Mouse (Mus musculus): ENCODE measurements around the gene Hoxa5. TPM values are rescaled to one million over a fixed set of nuclear protein-coding genes. Genes with fewer than 3 reads are reported as not detected.
A peak's percentile ranks its signal among the peaks of the same experiment; 100 is the strongest.

The Hoxa5 gene
- polyA plus RNA-seq, 1 experiment from 2014 or later = 20.9 TPM

DNA sequence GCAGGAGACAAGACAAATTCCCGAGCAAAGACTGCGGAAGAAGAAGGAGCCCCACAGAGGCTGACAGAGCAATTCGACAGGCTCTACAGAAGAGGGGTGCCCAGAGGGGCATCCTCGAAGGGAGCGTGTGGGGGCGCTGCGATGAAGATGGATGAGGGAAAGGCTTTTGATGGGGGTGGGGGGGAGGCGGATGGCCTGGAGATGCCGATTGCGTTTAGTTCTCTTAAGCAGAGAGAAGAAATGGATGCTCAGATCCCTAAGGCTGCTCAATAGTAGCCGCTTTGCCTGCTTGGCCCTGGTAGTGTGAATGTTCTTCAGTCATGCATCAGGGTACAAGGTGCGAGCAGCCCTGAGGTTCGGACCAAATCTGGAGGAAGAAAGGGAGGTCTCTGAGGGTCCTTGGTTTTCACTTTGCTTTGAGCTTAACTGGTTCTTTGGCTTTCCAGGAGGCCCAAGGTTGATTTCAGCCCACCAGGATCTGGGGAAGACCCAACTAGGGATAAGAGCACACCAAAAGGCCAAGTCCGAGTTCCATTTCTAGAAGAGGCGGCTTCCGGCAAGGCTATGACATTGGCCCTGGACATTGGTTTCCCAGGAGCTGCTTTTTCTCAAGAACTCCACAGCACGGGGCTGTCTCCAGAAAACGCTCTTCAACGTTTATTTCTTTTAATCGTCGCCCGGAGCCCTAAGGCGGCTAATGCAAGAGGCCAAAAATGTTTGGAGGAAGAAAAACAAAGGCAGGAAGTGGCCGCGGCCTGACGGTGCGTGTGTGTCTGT, 44.4 kb upstream of the Hoxa5 start:
- H3K27me3 ChIP-seq (ENCODE audit: control insufficient read depth, insufficient read depth, low read length) = peaks cover 31% of the 10 kb centered on the region
- H3K36me3 ChIP-seq (ENCODE audit: control insufficient read depth, insufficient read depth, low read length) = no peaks in the 10 kb centered on the region
- peak overlapping the region; percentile 64; the same call in 1 of the 2 replicates for H3K27ac ChIP-seq (ENCODE audit: low read depth, low read length)
- peak overlapping the region; percentile 22; the same call in 1 of the 2 replicates for H3K4me3 ChIP-seq (ENCODE audit: low read depth, low read length)
- no peak overlapping the region for H3K9ac ChIP-seq (replicated peaks; ENCODE audit: low read depth, low read length)
- 3% methylated on average over 27 of the region's 27 CpGs for WGBS
- H3K4me2 ChIP-seq (ENCODE audit: low read depth, low read length) = peak overlapping the region; percentile 36
- H3K9me3 ChIP-seq (ENCODE audit: control insufficient read depth, low read length) = no peaks in the 10 kb centered on the region
- H3K4me1 ChIP-seq (ENCODE audit: control insufficient read depth, insufficient read depth, low read length) = no peaks in the 10 kb centered on the region
- ATAC-seq (ENCODE audit: low read depth) = peak; percentile 5; the same call in 1 of the 2 replicates

DNA sequence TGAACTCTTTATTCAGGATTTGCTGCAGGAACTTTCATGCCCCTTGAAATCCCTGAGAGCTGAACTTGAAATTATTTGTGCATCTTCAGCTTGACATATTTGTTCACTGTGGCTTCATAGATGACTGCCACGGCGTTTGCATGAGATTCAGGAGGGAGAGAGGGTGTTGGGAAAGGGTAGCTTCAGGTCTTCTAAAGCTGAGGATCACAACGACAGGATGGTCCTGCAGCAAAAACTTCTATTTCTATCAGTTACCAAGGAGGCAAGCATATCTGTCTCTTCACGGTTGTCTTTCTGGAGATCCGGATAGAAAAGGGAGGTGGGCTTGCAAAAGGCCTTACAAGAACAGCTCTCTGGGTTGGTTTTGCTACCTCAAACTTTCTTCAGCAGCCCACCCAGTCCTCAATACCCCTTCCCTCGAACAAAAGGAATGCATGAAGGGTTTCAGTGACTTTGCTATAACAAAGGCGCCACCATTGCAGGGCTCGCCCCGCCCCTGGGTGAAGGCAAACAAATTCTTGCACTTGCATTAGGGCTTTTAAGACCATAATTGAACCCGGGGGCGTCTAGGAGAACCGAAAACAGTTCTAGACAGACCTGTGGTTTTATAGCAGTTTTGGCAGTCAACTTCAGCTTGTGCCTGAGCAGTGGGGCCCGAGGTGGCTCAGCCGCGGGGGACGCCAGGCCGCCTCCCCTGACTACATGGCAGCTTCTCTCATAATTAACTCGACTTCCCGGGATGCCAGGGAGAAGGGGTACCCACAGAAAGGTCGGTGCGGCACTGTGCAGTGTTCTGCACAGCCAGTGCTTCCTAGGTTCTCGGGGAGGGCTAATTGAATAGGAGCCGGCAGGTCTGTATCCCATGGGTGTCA, 43.6 kb upstream of the Hoxa5 start:
- H3K4me3 ChIP-seq (ENCODE audit: low read depth, low read length) = peak overlapping the region; percentile 22; the same call in 1 of the 2 replicates
- H3K27me3 ChIP-seq (ENCODE audit: control insufficient read depth, insufficient read depth, low read length) = peaks cover 35% of the 10 kb centered on the region
- no peaks in the 10 kb centered on the region for H3K9me3 ChIP-seq (ENCODE audit: control insufficient read depth, low read length)
- H3K4me2 ChIP-seq (ENCODE audit: low read depth, low read length) = peak overlapping the region; percentile 36; the same call in 1 of the 2 replicates
- ATAC-seq (ENCODE audit: low read depth) = peak; percentile 12; the same call in 1 of the 2 replicates
- no peak overlapping the region for H3K9ac ChIP-seq (replicated peaks; ENCODE audit: low read depth, low read length)
- no peaks in the 10 kb centered on the region for H3K4me1 ChIP-seq (ENCODE audit: control insufficient read depth, insufficient read depth, low read length)
- WGBS = 2% methylated on average over 23 of the region's 23 CpGs
- H3K27ac ChIP-seq (ENCODE audit: low read depth, low read length) = peak overlapping the region; percentile 64; the same call in 1 of the 2 replicates
- H3K36me3 ChIP-seq (ENCODE audit: control insufficient read depth, insufficient read depth, low read length) = no peaks in the 10 kb centered on the region

DNA sequence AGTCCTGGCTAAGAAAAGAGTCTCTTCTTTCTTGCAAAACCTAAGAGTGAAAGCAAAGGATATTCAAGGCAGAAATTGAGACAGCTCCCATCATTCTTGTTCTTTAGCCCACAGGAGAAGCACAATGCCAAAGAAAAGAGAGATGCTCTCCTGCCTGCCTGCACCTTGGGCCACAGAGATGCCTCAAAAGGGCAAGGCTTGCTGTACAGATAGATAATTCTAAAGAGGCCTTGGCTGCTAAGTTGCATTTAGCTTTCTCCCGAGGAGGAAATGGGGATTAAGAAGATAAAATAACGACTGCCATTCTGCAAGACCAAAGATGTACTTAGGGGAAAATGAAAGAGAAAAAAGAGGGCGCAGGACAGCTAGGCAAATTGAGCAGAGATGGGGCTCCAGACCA, 42.5 kb upstream of the Hoxa5 start:
- H3K4me3 ChIP-seq (ENCODE audit: low read depth, low read length) = peak overlapping the region; percentile 30
- H3K36me3 ChIP-seq (ENCODE audit: control insufficient read depth, insufficient read depth, low read length) = no peaks in the 10 kb centered on the region
- peak overlapping the region; percentile 40 for H3K4me2 ChIP-seq (ENCODE audit: low read depth, low read length)
- H3K27ac ChIP-seq (ENCODE audit: low read depth, low read length) = no peak overlapping the region
- no peaks in the 10 kb centered on the region for H3K9me3 ChIP-seq (ENCODE audit: control insufficient read depth, low read length)
- ATAC-seq (ENCODE audit: low read depth) = no peak
- peak overlapping the region; percentile 48 for H3K9ac ChIP-seq (replicated peaks; ENCODE audit: low read depth, low read length)
- H3K27me3 ChIP-seq (ENCODE audit: control insufficient read depth, insufficient read depth, low read length) = peaks cover 39% of the 10 kb centered on the region
- H3K4me1 ChIP-seq (ENCODE audit: control insufficient read depth, insufficient read depth, low read length) = no peaks in the 10 kb centered on the region
- WGBS = 3% methylated on average over 3 of the region's 3 CpGs

DNA sequence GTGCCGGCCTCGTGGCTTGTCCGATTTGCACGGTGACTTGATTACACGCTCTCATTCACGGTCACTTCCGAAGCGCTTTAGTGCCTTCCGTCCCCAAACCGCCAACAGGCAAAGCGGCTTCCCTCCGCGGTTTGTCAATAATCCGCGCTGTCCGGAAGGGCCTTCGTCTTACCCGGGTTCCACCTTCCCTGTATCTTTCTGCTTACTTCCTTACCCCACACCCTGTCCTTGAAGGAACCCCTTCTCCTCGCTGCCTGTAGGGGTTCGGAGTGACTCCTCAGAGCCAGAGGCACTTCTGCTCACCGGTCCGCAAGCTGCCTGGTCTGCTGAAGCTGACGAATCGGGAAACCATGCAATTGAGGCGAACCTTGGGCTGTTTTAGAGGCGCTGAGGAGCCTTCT, 42.0 kb upstream of the Hoxa5 start:
- H3K27ac ChIP-seq (ENCODE audit: low read depth, low read length) = peak overlapping the region; percentile 60; the same call in 1 of the 2 replicates
- peak overlapping the region; percentile 30 for H3K4me3 ChIP-seq (ENCODE audit: low read depth, low read length)
- peak overlapping the region; percentile 48 for H3K9ac ChIP-seq (replicated peaks; ENCODE audit: low read depth, low read length)
- H3K36me3 ChIP-seq (ENCODE audit: control insufficient read depth, insufficient read depth, low read length) = no peaks in the 10 kb centered on the region
- no peaks in the 10 kb centered on the region for H3K9me3 ChIP-seq (ENCODE audit: control insufficient read depth, low read length)
- 2% methylated on average over 26 of the region's 26 CpGs for WGBS
- ATAC-seq (ENCODE audit: low read depth) = no peak
- peaks cover 38% of the 10 kb centered on the region for H3K27me3 ChIP-seq (ENCODE audit: control insufficient read depth, insufficient read depth, low read length)
- no peaks in the 10 kb centered on the region for H3K4me1 ChIP-seq (ENCODE audit: control insufficient read depth, insufficient read depth, low read length)
- peak overlapping the region; percentile 40 for H3K4me2 ChIP-seq (ENCODE audit: low read depth, low read length)

DNA sequence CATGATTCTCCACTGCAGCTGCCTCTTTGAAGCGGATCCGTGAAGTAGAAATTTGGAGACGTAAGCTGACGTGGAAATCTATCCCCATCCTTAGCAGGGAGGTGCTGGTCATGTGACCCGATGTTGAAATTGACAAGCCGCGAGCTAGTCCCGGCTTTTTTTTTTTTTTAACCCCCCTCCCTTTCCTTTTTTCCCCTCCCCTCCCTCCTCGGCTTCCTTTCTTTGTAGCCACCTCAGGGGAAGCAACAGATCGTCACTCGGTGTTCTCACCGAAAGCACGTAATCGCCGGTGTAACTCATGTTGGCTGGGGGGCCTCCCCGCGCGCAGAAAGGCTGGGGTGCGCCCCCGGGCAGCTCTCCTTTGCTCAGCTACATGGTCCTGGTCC, 41.4 kb upstream of the Hoxa5 start, which contains the start of gene Hoxa11:
Gene Hoxa11, minus strand, starts transcription at position 54 of the 386 bp plus-strand sequence.
- ATAC-seq (ENCODE audit: low read depth) = peak; percentile 7; the same call in 1 of the 2 replicates
- Histone ChIP-seq H3K9me3 (ENCODE audit: control insufficient read depth, low read length) (no peaks in the 10 kb centered on the region), H3K4me3 (ENCODE audit: low read depth, low read length) (peak within 1 kb of the TSS; percentile 30), H3K36me3 (ENCODE audit: control insufficient read depth, insufficient read depth, low read length) (no peaks in the 10 kb centered on the region), H3K27ac (ENCODE audit: low read depth, low read length) (peak within 1 kb of the TSS; percentile 70), H3K4me2 (ENCODE audit: low read depth, low read length) (peak within 1 kb of the TSS; percentile 40), H3K27me3 (ENCODE audit: control insufficient read depth, insufficient read depth, low read length) (peaks cover 35% of the 10 kb centered on the region), H3K9ac (replicated peaks; ENCODE audit: low read depth, low read length) (peak within 1 kb of the TSS; percentile 50), H3K4me1 (ENCODE audit: control insufficient read depth, insufficient read depth, low read length) (no peaks in the 10 kb centered on the region; the same call in 1 of the 2 replicates)
- WGBS = under 1% methylated on average over 20 of the region's 20 CpGs

DNA sequence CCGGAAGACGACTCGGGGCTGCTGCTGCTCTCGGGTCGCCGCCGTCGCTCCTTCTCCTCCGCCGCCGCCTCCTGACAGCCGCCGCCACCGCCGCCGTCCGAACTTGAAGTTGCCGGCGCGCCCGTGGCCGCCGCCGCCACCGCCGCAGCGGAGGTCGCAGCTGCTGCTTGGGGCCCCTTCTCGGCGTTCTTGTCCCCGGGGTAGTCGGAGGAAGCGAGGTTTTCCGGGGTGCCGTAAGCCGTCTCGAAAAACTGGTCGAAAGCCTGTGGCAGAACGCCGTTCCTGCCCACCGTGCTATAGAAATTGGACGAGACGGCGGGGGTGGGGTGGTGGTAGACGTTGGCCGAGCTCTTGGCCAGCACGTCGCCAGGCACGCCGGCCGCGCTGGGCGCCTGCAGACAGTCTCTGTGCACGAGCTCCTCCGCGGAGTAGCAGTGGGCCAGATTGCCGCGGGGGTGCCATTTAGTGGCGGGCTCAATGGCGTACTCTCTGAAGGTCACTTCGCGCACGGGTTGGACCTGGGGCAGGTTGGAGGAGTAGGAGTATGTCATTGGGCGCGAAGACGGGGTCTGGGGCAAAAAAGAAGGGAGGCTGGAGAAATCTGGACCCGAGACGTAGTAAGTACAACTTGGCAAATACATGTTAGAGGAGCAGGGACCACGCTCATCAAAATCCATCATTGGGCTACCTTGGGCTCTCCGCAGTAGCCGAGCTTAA, 40.8 kb upstream of the Hoxa5 start:
- Histone ChIP-seq H3K9ac (replicated peaks; ENCODE audit: low read depth, low read length) (peak overlapping the region; percentile 50), H3K4me2 (ENCODE audit: low read depth, low read length) (peak overlapping the region; percentile 40), H3K4me3 (ENCODE audit: low read depth, low read length) (peak overlapping the region; percentile 30), H3K4me1 (ENCODE audit: control insufficient read depth, insufficient read depth, low read length) (no peaks in the 10 kb centered on the region; the same call in 1 of the 2 replicates), H3K27ac (ENCODE audit: low read depth, low read length) (peak overlapping the region; percentile 70), H3K27me3 (ENCODE audit: control insufficient read depth, insufficient read depth, low read length) (peaks cover 32% of the 10 kb centered on the region), H3K9me3 (ENCODE audit: control insufficient read depth, low read length) (no peaks in the 10 kb centered on the region), H3K36me3 (ENCODE audit: control insufficient read depth, insufficient read depth, low read length) (no peaks in the 10 kb centered on the region)
- WGBS = under 1% methylated on average over 71 of the region's 71 CpGs
- ATAC-seq (ENCODE audit: low read depth) = no peak

DNA sequence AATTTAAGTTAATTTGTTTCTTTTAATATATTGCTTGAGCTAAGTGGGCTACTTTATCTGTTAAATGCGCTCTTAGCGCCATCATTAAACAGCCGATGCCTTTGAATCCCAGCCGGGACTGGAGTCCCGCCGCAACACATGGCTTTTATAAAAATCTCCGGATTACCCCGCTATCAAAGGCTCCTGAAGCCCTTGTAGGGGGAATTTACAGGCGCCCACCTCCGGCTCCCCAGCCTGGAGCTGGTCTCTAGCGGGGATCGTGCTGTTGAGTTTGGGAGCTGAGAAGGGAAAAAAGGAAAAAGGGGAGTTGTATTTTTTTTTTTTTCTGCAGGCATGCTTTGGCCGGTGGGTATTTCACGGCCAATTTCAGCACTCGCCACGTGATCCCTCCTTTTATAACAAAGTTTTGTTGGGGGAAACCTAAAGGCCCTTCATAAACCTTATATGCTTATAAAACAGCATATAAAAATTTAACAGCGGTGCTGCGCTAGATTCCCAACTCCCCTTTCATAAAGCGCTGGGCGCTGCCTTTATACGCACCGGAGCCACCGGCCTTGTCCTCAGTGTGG, 40.2 kb upstream of the Hoxa5 start:
- H3K9ac ChIP-seq (replicated peaks; ENCODE audit: low read depth, low read length) = peak overlapping the region; percentile 50

DNA sequence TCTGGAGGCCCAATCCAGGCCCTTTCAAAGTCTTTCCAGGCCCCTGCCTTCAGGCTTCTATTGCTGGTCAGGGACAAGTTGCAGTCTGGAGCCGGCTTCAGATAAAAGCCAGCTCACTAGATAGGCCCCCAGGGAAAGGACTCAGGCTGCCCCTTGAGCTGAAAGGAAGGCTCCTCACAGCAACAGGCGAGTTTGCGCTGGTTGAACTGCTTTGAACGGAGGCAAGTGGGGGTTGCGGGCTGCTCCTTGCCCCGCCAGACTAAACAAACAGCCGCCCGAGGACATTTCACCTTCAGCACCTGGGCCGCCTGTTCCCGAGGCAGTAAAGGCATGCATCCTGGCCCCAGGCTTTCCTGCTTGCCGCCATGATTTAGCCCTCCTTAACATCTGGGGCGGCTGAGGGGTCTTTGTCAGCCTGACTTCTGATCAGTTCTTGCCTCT, 39.3 kb upstream of the Hoxa5 start:
- peak overlapping the region; percentile 30 for H3K4me3 ChIP-seq (ENCODE audit: low read depth, low read length)
- no peaks in the 10 kb centered on the region for H3K9me3 ChIP-seq (ENCODE audit: control insufficient read depth, low read length)
- peak overlapping the region; percentile 37; the same call in 1 of the 2 replicates for H3K9ac ChIP-seq (replicated peaks; ENCODE audit: low read depth, low read length)
- no peaks in the 10 kb centered on the region; the same call in 1 of the 2 replicates for H3K4me1 ChIP-seq (ENCODE audit: control insufficient read depth, insufficient read depth, low read length)
- H3K4me2 ChIP-seq (ENCODE audit: low read depth, low read length) = peak overlapping the region; percentile 40
- peaks cover 29% of the 10 kb centered on the region for H3K27me3 ChIP-seq (ENCODE audit: control insufficient read depth, insufficient read depth, low read length)
- no peak for ATAC-seq (ENCODE audit: low read depth)
- WGBS = 4% methylated on average over 12 of the region's 12 CpGs
- H3K27ac ChIP-seq (ENCODE audit: low read depth, low read length) = no peak overlapping the region
- no peaks in the 10 kb centered on the region for H3K36me3 ChIP-seq (ENCODE audit: control insufficient read depth, insufficient read depth, low read length)

More for the DNA sequence above, 40.2 kb upstream of the Hoxa5 start:
- Histone ChIP-seq H3K4me3 (ENCODE audit: low read depth, low read length) (peak overlapping the region; percentile 30), H3K27me3 (ENCODE audit: control insufficient read depth, insufficient read depth, low read length) (peaks cover 29% of the 10 kb centered on the region), H3K27ac (ENCODE audit: low read depth, low read length) (peak overlapping the region; percentile 70; the same call in 1 of the 2 replicates), H3K4me2 (ENCODE audit: low read depth, low read length) (peak overlapping the region; percentile 40), H3K4me1 (ENCODE audit: control insufficient read depth, insufficient read depth, low read length) (no peaks in the 10 kb centered on the region; the same call in 1 of the 2 replicates), H3K36me3 (ENCODE audit: control insufficient read depth, insufficient read depth, low read length) (no peaks in the 10 kb centered on the region), H3K9me3 (ENCODE audit: control insufficient read depth, low read length) (no peaks in the 10 kb centered on the region)
- WGBS = 1% methylated on average over 23 of the region's 23 CpGs
- no peak for ATAC-seq (ENCODE audit: low read depth)
